Mouse (Mus musculus) embryo, embryonic 11.5 days (tissue): ENCODE measurements at regions not wholly inside any gene's neighbourhood (a gene's known extent, or its start where the extent isn't known, plus 50 kb on each side); places are given as distances from the start of the nearest gene placed in this dataset.

Source experiments
- DNase-seq: peaks from one replicate; pipeline ENCODE4 v3.0.0-alpha.2; 2012; ENCODE audit warnings: low read depth, low spot score

- no peak for DNase-seq
Observed at GRCm38 (mm10) chr7:123907946-123908840, 74.5 kb upstream of the Hs3st4 start.

DNA sequence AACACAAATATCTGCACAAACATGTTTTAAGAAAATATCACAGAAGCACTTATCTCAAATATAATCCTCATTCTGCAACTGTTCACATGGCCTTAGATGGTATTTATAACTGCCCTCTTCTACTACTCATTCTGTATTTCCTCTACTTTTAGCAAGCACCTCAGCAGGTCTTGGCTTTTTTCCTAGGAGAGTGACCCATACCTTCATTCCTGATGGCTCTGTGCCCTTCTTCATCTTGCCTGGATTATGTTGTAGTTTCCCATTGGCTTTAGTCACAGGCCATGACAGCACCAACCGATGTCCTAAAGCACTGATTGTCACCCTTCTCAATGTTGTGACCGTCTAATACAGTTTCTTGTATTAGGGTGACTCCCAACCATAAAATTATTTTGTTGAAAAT lies 61.2 kb upstream of the Hs3st4 start:
- DNase-seq = no peak

GRCm38 (mm10) chr7:123932486-123932885 lies 50.2 kb upstream of the Hs3st4 start:
- no peak for DNase-seq
